Mouse (Mus musculus): Measurements from ENCODE around the gene Tirap.

Gene Tirap

DNA sequence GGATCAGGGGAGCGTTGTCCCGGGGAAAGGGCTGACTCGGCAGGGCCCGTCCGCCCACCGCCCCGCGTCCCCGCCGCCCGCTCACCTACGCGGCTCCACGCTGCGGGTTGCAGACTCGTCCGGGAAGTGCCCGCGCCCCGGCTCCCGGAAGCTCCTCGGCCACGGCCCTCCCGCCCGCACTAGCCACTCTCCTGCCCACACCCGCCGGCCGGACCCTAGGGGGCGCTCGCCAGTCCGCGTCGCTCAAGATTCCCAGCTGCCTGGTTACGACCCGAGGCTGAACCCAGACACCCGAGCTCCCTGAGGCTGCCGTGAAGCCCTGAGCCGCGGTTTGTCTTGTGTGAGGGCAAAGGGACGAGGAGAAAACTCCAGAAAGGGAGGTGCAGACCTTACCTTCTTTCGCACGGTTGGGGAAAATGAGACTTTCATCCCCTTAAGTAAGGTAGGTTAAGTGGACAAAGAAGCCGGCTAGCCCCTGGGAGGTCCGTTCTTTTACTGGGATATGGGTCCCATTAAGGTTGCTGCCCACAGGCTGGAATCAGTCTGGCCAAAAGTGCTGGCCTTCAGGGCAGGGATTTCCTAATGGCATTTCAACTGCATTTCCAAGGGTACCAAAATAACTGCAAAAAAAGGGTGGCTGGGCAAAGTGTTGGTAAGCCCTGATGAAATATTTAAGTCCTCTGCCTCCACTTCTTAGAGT lies at the start of gene Tirap, which contains the start of gene Srpr:
Gene Tirap, minus strand, starts transcription at position 520 of the 700 bp plus-strand sequence.
Gene Srpr, plus strand, starts transcription at position 404 of the 700 bp plus-strand sequence.
- peak in 1 of 2 experiments; percentile 83 for DNase-seq (ENCODE audit: low spot score in 2 of 2)

DNA sequence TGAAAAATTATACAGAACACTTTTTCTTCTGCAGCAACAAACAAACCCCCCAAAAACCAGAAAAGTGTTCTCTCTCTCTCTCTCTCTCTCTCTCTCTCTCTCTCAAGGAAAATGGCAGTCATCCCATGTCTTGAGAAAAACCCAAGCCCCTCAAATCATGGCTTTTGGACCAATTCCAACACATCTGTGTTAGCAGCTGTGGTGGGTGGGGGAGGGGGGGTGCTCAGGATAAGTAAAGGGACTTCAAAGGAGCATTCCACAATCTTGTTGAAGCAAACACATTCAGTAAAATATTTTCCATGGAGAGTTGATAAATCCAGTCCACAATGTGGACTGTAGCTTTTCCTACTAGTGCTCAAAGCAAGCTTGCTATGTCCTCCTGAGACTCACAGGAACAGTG lies 49.4 kb upstream of the Tirap start:
- DNase-seq (ENCODE audit: low spot score in 2 of 2): no peak

DNA sequence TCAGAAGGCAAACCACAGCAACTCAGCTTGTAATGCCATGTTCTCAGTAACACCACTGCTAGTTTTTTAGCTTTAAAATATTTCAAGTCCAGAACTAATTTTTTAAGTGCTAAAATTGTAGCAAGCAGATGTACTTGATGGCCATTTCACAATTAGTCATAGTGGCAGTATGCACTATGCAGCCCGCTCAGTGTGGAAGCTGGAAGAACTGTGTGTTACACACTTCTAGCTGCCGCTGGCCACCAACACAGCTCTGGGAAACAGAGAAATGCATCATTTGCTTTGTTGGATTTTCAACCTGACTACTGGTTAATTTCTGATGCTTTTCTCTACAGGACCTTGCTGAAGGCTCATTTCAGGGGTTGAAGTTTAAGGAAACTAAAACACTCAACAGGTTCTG lies 47.3 kb upstream of the Tirap start:
- DNase-seq (ENCODE audit: low spot score in 2 of 2): no peak

DNA sequence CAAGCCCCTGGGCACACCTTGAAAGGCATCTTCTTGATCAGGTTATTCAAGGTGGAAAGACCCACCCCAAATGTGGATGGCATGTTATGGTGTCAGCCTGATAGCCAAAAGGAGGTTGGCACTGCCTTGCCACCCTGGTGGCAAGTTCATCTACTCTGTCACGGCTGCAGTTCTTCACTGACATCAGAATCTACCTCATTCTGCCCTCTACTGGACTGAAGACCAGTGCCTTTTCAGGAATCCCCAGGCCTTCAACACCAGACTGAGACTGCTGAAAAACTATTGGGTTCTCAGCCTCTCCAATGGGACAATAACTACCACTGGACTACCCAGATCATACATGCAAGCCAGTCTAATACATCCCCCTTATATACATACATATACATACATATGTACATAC lies 39.6 kb upstream of the Tirap start:
- DNase-seq (ENCODE audit: low spot score in 2 of 2): no peak

DNA sequence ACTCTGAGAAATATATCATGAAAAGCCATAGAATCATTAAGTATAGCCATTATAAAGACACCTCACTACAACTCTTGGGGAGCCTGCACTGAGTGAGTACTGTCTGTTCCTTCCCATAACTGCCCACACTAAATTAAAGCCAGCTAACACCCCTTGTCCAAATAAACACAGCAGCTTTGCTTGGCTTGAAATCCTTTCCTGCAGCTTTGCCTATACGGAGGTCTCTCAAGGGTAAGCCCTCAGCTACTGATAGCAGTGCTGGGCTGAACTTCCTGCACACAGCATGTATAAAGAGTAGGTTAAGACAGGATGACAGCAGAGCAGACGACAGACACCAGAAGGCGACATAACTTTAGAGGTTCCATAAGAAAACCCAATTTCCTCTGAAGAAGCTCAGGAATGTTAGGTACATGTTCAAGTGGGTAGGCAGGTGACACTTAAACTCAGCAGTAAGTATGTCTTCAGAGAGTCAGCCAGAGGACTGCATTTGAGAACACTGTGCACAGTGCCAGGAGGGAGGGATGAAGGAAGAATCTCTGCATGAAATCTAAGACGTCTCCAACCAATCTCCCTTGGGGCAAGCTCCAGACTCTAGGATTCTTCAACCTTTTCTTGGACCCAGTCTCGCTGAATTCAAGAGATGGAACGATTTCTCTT lies 39.0 kb upstream of the Tirap start:
- no peak for DNase-seq (ENCODE audit: low spot score in 2 of 2)

DNA sequence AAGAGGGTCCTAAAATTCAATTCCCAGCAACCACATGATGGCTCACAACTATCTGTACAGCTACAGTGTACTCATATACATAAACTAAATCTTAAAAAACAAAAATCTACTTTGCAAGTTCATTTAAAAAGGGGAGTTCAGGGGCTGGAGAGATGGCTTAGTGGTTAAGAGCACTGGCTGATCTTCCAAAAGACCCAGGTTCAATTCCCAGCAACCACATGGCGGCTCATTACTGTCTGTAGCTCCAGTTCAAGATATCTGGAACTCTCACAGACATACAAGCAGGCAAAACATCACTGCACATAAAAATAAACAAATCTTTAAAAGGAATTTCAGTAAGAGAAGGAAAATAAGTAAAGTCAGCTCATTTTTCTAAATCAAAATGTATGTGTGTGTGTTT lies 38.3 kb upstream of the Tirap start:
- no peak for DNase-seq (ENCODE audit: low spot score in 2 of 2)

DNA sequence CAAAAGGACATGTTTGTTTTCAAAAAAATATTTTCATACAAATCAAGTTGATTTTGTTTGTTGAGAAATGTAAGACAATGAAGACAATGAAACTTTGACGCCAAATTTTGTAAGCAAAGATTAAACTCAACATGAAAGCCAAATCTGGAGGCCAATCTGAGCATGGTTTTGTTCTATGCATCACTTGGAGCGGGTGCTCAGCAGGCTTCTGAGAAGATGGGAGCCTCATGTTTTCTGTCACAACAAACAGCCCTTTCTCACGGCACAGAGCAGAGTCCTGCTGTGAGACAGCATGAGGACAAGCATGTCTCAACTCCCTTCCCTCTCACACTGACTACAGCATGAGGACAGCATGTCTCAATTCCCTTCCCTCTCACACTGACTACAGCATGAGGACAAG lies 35.9 kb upstream of the Tirap start:
- no peak for DNase-seq (ENCODE audit: low spot score in 2 of 2)

DNA sequence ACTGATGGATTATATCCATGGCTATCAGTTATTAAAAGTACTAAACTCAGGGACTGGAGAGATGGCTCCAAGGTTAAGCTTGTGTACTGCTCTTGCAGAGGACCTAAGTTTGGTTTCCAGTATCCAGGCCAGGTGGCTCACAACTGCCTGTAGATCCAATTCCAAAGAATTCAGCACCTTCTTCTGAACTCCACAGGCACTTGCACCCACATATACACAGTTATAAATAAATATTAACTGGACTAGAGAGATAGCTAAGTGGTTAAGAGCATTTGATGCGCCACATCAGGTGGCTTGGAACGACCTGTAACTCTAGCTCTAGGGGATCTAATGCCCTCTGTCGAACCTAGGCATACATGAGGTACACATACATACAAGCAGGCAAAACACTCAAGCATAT lies 28.6 kb upstream of the Tirap start:
- no peak for DNase-seq (ENCODE audit: low spot score in 2 of 2)

DNA sequence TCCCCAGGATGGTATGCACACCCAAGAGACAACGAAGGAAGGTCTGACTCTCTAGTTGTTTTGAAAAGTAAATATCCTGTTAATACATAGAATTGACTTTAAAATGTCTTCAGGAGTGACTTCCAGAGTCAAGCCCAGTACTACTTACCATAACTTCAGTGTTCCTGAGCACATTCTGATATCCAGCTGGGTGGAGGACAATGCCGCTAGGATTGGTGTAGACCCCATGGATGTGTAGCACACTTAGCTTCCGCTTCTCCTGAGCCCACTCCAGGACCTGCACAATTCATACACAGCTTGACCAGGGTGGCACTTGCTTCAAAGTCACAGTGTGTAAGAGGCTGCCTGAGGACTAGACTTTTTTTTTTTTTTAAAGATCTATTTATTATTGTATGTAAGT lies 23.4 kb upstream of the Tirap start:
- no peak for DNase-seq (ENCODE audit: low spot score in 2 of 2)

DNA sequence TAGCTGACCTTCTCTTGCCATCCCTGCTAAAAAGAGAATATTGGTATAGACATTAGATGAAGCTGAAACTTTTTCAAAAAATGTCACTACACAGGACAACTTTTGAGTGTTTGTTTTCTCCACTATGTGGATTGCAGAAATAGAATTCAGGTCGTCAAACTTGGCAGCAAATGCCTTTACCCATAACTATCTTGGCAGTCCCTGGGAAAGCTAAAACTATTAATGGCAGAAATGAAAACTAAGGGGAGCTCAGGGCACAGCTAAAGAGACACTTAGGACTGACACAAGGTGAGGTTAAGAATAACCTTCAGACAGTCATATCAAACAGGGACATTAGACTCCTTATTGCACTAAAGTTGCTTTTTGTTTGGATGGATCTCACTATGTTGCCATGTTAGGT lies 17.9 kb upstream of the Tirap start:
- DNase-seq (ENCODE audit: low spot score in 2 of 2): no peak

DNA sequence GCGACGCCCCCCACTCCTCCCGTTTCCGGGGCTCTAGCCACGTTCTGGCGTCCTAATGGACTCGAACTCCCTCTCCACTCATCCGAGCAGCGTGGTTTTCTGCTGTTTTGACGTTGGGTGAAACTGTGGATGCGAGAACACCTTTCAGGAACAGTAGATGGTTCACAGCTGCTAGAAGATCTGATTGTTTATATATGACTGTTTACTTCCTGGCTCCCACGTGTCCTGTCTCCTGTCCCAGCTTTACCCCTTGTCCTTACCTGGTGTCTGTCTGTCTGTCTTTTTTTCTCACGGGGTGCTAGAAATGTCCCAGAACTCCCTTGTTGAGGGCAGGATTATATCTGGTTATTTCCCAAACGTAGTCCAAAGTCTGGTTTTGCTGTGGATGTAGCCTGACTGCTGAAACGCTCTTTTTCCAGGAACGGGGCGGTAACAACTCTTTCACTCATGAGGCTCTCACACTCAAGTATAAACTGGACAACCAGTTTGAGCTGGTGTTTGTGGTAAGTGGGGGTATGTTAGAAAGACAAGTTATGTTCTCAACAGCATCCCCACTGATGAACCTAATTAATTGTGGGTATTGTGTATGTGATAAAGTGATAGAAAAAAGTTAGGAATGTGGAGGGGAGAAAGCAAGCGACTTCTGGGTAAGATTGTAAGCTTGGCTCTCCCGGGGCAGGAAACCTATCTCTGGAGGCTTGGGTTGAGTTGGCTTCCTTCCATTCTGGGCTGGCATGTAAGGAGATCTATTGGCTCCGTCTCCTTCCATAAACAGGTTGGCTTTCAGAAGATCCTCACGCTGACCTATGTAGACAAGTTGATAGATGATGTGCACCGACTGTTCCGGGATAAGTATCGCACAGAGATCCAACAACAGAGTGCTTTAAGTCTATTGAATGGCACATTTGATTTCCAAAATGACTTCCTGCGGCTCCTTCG lies 11.8 kb upstream of the Tirap start:
- no peak for DNase-seq (ENCODE audit: low spot score in 2 of 2)

DNA sequence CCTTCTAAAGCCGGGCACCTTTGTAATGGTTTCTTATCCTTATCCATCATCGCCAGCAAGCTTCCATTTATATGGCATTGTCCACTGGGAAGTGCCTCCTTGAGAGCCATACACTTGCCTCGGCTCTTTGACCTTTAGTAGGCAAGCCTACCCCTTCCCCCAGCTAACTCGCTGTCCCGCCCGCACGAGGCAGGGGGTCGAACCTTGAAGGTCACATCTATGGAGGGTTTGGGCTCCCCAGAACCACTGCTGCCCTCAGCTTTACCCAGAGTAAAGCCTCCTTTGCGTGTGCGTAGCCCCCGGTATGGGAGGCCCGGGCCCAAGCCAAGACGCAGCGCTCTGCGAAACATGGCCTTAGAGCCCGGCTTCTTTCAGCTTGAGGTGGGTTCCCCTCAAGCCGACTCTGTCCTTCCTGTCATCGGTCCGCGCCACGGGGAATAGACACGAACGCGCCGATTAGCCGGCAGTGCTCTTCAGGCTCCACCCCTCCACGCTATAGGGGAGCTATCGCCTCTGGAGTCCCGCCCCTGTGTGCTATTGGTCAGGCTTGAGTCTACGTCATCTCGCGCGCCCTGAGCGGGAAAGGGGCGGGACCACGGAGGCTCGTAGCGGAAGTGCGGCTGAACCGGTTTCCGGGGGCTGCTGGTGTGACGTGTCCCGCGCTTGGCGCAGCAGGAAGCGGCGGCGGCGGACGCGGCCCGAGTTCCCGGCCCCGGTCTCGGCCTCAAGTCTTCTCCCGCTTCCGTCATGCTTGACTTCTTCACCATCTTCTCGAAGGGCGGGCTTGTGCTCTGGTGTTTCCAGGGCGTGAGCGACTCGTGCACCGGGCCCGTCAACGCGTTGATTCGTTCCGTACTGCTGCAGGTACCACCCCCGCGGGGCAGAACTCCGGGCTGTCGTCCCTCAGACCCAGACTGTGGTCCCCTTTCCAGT lies 10.7 kb upstream of the Tirap start, which contains the start of gene Foxred1:
Gene Foxred1, minus strand, starts transcription at position 514 of the 933 bp plus-strand sequence.
- peak; percentile 98 to 99 for DNase-seq (ENCODE audit: low spot score in 2 of 2)

DNA sequence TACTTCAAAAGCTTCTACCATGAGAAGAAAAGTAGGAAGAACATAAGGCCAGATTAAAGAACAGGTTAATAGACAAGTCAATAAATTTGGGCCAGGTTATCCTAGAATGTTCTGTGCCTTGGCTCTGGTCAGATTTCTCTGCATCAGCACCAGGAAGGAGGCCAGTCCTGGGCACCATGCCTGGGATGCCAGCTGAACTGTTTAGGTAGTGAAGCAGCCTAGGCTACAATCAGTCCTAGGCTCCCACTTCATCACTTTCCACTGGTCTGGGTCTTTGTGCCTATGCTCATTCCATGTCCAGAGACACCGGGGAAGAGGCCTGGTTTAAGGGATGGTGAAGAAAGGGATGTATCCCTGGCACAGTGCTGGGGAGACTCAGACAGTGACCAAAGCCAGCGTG lies 4.3 kb upstream of the Tirap start:
- DNase-seq (ENCODE audit: low spot score in 2 of 2): no peak

DNA sequence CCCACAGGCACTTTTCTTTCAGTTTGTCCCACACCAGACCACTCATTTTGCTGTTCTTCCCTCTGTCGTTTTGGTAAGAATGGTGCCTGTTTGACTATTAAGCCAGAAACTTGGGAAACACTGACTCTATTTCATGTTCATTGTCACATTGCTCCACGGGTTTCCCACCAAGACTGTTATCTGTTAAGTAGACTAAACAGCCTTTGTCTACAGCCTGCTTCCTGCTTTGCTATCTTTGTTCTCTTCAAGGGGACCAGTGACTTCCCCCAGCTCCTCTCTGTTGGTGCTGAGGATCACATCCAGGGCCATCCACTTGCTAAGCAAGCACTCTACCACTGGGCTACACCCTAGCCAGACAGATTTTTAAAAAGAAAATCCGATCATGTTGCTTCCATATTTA lies 3.4 kb upstream of the Tirap start:
- DNase-seq (ENCODE audit: low spot score in 2 of 2): no peak

DNA sequence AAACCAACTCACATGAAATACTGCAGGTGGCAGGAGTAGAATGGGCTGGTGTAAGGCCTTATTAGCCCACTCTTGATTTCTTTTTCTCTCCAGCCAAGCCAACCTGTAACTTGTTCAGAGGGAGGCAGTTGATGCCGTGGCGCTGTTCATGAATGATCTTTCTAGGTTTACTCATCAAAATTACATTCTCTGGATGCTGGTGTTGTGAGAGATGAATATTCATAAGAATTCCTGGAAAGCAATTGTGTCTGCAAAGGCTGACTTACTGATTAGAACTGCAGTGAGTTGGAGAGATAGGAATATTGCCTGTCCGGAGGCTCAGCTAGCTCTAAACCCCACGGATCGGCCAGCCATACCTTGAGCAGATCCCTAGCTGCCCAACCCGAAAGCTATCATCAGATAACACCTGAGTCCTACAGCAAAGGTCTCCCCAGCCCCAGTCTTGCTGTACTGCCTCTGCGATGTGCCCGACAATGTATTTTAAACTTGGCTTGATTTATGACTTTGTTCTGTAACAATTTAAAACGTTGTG lies 504 bp upstream of the Tirap start:
- DNase-seq (ENCODE audit: low spot score in 2 of 2): no peak

DNA sequence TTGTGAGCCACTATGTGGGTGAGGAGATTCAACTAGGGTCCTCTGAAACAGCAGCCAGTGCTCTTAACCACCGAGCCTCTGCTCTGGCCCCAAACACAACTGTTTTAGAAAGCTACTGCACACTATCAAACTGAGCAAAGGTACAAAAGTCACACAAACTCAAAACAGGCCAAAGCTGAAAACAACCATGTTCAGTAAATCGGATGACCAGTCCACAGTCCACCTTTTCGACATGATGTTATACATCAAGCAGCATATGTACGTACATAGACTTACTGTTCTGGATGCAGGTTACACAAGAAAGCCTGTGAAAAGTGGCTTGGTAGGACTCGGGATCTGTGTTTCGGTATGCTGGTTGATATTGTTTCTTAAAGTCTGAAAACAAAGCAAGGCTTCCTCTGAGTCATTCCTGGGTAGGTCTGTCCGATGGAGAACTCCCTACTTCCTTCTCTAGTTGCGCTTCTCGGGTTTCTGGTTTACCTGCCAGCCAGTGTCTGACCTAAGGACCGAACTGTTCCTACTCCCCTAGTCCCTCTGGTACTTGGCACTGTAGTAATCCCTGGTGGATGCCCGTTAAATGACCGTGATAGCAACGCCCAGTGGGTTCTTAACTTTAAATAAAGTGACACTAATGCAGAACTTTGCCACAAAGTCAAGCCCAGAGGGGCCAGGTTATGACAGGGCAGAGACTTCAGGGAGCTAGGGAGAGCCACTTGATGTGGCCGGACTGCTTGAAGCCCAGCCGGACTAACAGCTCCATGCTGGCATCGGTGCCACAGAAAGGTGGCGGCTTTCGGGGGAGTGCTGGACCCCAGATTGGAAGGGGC lies 933 bp downstream of the Tirap start:
- DNase-seq (ENCODE audit: low spot score in 2 of 2): no peak

DNA sequence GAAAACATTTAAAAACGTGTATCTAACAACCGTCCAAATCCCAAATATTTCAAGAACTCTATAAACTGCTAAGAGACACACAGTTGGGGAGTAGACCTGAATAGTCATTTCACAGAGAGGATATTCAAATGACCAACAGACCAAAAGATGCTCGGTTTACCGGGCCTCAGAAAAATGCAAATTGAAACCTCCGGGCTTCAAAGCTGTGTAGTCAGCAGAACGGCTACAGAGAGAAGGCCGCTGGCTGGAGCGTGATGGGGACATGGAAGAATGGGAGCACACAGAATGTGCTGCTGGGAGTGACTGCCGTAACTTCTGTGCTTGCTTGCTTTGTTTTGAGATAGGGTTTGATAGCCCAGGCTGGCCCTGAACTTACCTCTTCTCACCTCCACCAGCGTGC lies 1.7 kb downstream of the Tirap start:
- DNase-seq (ENCODE audit: low spot score in 2 of 2): no peak

DNA sequence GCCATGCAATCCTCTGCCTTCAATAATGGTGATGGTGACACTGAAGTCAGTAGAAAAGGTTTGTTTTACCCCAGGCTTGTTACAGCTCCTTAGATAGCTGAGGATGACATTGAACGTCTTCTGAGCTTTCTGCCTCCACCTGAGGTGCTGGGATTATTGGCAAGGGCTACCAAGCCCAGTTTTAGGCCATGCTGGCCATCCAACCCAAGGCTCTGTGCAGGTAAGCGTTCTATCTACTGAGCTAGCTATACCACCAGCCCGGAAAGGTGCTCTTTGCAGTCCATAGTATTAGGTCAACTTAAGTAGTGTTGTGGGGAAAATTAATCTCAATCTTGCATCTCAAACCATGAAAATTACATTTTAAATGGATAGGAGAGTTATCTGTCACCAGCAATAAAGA lies 2.5 kb downstream of the Tirap start:
- no peak for DNase-seq (ENCODE audit: low spot score in 2 of 2)

DNA sequence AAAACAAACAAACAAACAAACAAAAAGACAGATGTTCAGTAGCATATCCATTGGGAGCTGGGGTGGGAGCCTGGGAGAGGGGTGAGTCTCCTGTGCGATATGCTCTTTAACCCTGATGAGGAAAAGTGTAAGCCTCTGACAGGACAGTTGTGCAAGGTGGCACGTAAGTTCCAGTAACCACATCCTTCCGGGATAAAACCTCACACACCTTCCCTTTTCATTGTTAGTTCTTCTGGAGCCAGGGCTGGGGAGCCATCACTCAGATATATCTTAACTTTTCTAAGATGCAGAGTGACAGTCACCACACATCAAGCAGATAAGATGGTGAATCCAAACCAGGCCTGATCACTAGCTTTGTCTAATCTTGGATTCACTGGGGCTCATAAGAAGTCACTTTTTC lies 6.0 kb downstream of the Tirap start:
- no peak for DNase-seq (ENCODE audit: low spot score in 2 of 2)

DNA sequence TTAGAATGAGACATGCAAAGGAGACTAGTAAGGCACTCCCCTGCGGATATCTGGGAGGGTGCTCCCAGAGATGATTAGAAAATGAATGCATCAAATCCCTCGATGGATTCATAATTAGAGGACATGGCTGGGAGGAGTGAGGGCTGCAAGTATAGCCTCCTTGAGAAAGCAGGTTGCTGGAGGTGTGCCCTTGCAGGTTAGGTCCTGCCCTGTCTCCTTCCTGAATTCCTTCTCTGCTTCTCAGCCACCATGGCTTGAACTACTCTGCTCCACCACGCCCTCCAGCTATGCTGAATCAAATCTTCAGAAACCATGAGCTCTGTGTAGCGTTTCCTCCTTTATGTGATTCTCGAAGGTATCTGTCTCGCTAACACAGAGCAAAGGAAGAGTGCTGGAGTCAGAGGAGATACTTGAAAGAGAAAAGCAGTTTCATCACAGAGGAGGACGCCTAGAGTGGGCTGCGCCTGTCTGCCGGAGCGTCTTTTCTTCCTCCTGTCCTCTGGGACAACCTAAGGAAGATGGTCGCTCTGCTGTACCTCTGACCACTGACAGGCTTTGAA lies 7.0 kb downstream of the Tirap start:
- DNase-seq (ENCODE audit: low spot score in 2 of 2): no peak
